Mouse (Mus musculus) midbrain, embryonic 13.5 days (tissue): Measurements from ENCODE around the gene Mcemp1. TPM values are rescaled to one million over a fixed set of nuclear protein-coding genes. Genes with fewer than 3 reads are reported as not detected.

Experiments
- ATAC-seq: fragments of 200-750 bp; cut with Nextera tagmentation; 2 replicates; pipeline ENCODE4 v1.8.0; 2017; ENCODE audit warnings: mild to moderate bottlenecking, moderate TSS enrichment, moderate library complexity
- H3K27ac ChIP-seq: fragments of 300-500 bp; sonication (generic); 2 replicates; pipeline ENCODE4 v1.5.1; 2015; ENCODE audit warnings: inconsistent platforms, mild to moderate bottlenecking, moderate library complexity
- H3K27me3 ChIP-seq: fragments of 300-500 bp; sonication (generic); 2 replicates; pipeline ENCODE4 v1.6.1; 2015; ENCODE audit warnings: mild to moderate bottlenecking, inconsistent platforms
- H3K36me3 ChIP-seq: fragments of 300-500 bp; sonication (generic); 2 replicates; pipeline ENCODE4 v1.6.1; 2015; ENCODE audit warnings: mild to moderate bottlenecking, inconsistent platforms
- H3K4me1 ChIP-seq: fragments of 300-500 bp; sonication (generic); replicated peaks from 2 replicates; pipeline ENCODE4 v1.6.1; 2015; ENCODE audit warnings: inconsistent platforms
- H3K4me2 ChIP-seq: fragments of 300-500 bp; sonication (generic); replicated peaks from 2 replicates; pipeline ENCODE4 v1.6.1; 2015; ENCODE audit warnings: moderate library complexity, mild to moderate bottlenecking, inconsistent platforms
- H3K4me3 ChIP-seq: fragments of 300-500 bp; sonication (generic); replicated peaks from 2 replicates; pipeline ENCODE4 v1.5.1; 2015; ENCODE audit warnings: mild to moderate bottlenecking, inconsistent platforms
- H3K9ac ChIP-seq: fragments of 300-500 bp; sonication (generic); replicated peaks from 2 replicates; pipeline ENCODE4 v1.6.1; 2015; ENCODE audit warnings: mild to moderate bottlenecking, inconsistent platforms
- H3K9me3 ChIP-seq: fragments of 300-500 bp; sonication (generic); 2 replicates; pipeline ENCODE4 v1.6.1; 2016; ENCODE audit warnings: mild to moderate bottlenecking, inconsistent platforms
- WGBS: fragments of 180-500 bp; shearing (Covaris S2); methylation state at CpG from one replicate; pipeline ENCODE4 v1.1.7; 2015; 5-methylcytosine and 5-hydroxymethylcytosine counted together
- polyA plus RNA-seq: library from polyadenylated mRNA; unstranded; fragments of >200 nt; fragmentation: Nextera tagmentation; extraction: Ambion mirVana; gene quantifications from 2 replicates; pipeline ENCODE4 v1.2.1, GENCODE M21; 2015

Mcemp1 gene
- polyA plus RNA-seq, 1 experiment from 2014 or later: not detected

- H3K9ac ChIP-seq: no peak overlapping the region
- no peak overlapping the region for H3K4me3 ChIP-seq
- H3K4me2 ChIP-seq: no peak overlapping the region
- no peaks in the 10 kb centered on the region for H3K27me3 ChIP-seq
- H3K4me1 ChIP-seq: no peaks in the 10 kb centered on the region
- ATAC-seq: no peak
- no peak overlapping the region for H3K27ac ChIP-seq
- WGBS: 73% methylated on average over 2 of the region's 2 CpGs
- no peaks in the 10 kb centered on the region for H3K36me3 ChIP-seq
- no peaks in the 10 kb centered on the region for H3K9me3 ChIP-seq
Measured at GRCm38 (mm10) chr8:3648268-3648667, 17.3 kb upstream of the Mcemp1 start.

GRCm38 (mm10) chr8:3648990-3649389 is 16.6 kb upstream of the Mcemp1 start:
- Histone ChIP-seq H3K36me3 (no peaks in the 10 kb centered on the region), H3K4me3 (no peak overlapping the region), H3K4me2 (no peak overlapping the region), H3K27me3 (no peaks in the 10 kb centered on the region), H3K9ac (no peak overlapping the region), H3K4me1 (no peaks in the 10 kb centered on the region), H3K9me3 (no peaks in the 10 kb centered on the region), H3K27ac (no peak overlapping the region)
- 48% methylated on average over 1 of the region's 1 CpGs for WGBS
- no peak for ATAC-seq

DNA sequence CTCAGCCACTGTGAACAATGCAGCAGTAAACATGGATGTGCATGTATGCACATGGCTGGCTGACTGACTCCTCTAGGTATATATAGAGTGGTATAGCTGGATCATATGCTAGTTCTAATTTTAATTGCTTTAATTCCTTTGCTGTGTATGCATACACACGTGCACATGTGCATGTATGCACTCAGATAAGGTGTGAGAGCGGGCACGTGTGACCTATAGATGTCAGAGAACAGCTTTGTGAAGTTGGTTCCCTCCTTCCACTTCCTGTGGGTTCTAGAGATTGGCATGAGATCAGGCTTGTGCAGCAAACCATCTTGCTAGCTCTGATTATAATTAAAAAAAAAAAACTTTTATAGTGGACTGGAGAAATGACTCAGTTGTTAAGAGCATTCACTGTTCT is 12.7 kb upstream of the Mcemp1 start:
- WGBS: 70% methylated on average over 3 of the region's 3 CpGs
- no peaks in the 10 kb centered on the region for H3K9me3 ChIP-seq
- H3K27ac ChIP-seq: no peak overlapping the region
- no peak overlapping the region for H3K4me2 ChIP-seq
- no peaks in the 10 kb centered on the region for H3K36me3 ChIP-seq
- no peak overlapping the region for H3K4me3 ChIP-seq
- peaks cover 9% of the 10 kb centered on the region for H3K4me1 ChIP-seq
- no peak for ATAC-seq
- no peaks in the 10 kb centered on the region for H3K27me3 ChIP-seq
- H3K9ac ChIP-seq: no peak overlapping the region

DNA sequence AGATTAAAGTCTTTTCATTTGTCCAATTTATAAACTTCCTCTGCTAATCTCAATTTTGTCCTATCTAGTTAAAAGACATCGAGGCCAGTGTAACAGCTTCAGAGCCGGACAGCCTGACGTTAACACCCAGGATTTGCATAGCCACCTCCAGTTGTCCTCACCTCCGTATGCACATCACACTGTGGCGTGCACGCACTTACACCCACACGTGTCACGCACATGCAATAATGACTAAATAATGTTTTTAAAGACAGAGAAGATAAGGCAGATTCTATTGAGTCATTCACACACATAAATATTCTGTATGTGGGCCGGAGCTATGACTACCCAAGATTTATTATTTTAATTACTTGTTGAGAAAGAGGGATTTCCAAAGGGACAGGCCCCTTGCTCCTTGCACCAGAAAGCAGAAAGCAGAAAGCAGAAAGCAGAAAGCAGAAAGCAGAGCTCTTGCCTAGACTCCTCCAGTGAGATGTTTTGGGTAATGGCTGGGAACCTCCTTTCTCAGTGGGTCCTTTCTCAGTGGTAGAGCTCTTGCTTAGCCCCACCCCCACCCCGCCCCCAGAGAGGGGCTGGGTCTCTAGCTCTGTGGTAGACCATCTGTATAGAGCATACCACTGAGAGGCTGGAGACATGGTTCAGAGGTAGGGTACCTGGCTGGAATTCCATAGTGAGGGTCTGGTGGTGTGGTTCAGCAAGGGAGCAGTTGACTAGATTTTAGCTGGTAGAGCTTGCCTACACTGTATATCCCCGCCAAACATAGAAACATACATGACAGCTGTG is 10.6 kb upstream of the Mcemp1 start:
- ATAC-seq: no peak
- no peak overlapping the region for H3K9ac ChIP-seq
- WGBS: 75% methylated on average over 11 of the region's 11 CpGs
- no peak overlapping the region for H3K4me3 ChIP-seq
- no peaks in the 10 kb centered on the region for H3K9me3 ChIP-seq
- no peaks in the 10 kb centered on the region for H3K27me3 ChIP-seq
- peaks cover 9% of the 10 kb centered on the region for H3K4me1 ChIP-seq
- no peak overlapping the region for H3K27ac ChIP-seq
- no peaks in the 10 kb centered on the region for H3K36me3 ChIP-seq
- no peak overlapping the region for H3K4me2 ChIP-seq

- ATAC-seq: no peak
- no peak within 1 kb of the TSS for H3K9ac ChIP-seq
- H3K4me2 ChIP-seq: no peak within 1 kb of the TSS
- no peak within 1 kb of the TSS for H3K4me3 ChIP-seq
- no peak within 1 kb of the TSS for H3K27ac ChIP-seq
- WGBS: 74% methylated on average over 3 of the region's 3 CpGs
- no peaks in the 10 kb centered on the region for H3K27me3 ChIP-seq
- no peaks in the 10 kb centered on the region for H3K36me3 ChIP-seq
- no peaks in the 10 kb centered on the region for H3K9me3 ChIP-seq
- H3K4me1 ChIP-seq: peaks cover 9% of the 10 kb centered on the region
Measured at GRCm38 (mm10) chr8:3655526-3655925, 10.0 kb upstream of the Mcemp1 start, which contains the start of gene Retn. Retn (plus strand) TSS chr8:3655770.

GRCm38 (mm10) chr8:3656725-3657381 is 8.7 kb upstream of the Mcemp1 start:
- no peak overlapping the region for H3K27ac ChIP-seq
- peak; percentile 58; the same call in 1 of the 2 replicates for ATAC-seq
- H3K9ac ChIP-seq: 0 out of 2 replicates have a peak overlapping the region, but pooled peaks have one; percentile 1
- H3K36me3 ChIP-seq: no peaks in the 10 kb centered on the region
- peak overlapping the region; percentile 29 for H3K4me2 ChIP-seq
- WGBS: 16% methylated on average over 7 of the region's 7 CpGs
- H3K9me3 ChIP-seq: no peaks in the 10 kb centered on the region
- peaks cover 9% of the 10 kb centered on the region for H3K4me1 ChIP-seq
- H3K27me3 ChIP-seq: no peaks in the 10 kb centered on the region
- no peak overlapping the region for H3K4me3 ChIP-seq

GRCm38 (mm10) chr8:3660889-3661288 is 4.7 kb upstream of the Mcemp1 start:
- no peaks in the 10 kb centered on the region for H3K27me3 ChIP-seq
- H3K4me2 ChIP-seq: no peak overlapping the region
- WGBS: 89% methylated on average over 8 of the region's 8 CpGs
- ATAC-seq: no peak
- H3K4me3 ChIP-seq: no peak overlapping the region
- H3K27ac ChIP-seq: no peak overlapping the region
- no peaks in the 10 kb centered on the region for H3K9me3 ChIP-seq
- H3K4me1 ChIP-seq: peaks cover 9% of the 10 kb centered on the region
- H3K9ac ChIP-seq: no peak overlapping the region
- H3K36me3 ChIP-seq: no peaks in the 10 kb centered on the region

GRCm38 (mm10) chr8:3664405-3664804 is 1.1 kb upstream of the Mcemp1 start:
- 70% methylated on average over 5 of the region's 5 CpGs for WGBS
- no peaks in the 10 kb centered on the region for H3K27me3 ChIP-seq
- H3K4me2 ChIP-seq: no peak overlapping the region
- H3K9me3 ChIP-seq: no peaks in the 10 kb centered on the region
- no peak overlapping the region for H3K9ac ChIP-seq
- no peak for ATAC-seq
- no peaks in the 10 kb centered on the region for H3K4me1 ChIP-seq
- H3K27ac ChIP-seq: no peak overlapping the region
- H3K4me3 ChIP-seq: no peak overlapping the region
- no peaks in the 10 kb centered on the region for H3K36me3 ChIP-seq

- Histone ChIP-seq H3K4me1 (no peaks in the 10 kb centered on the region; the same call in 1 of the 2 replicates), H3K4me3 (no peak overlapping the region), H3K27me3 (no peaks in the 10 kb centered on the region), H3K9me3 (no peaks in the 10 kb centered on the region), H3K9ac (no peak overlapping the region), H3K36me3 (no peaks in the 10 kb centered on the region), H3K4me2 (no peak overlapping the region), H3K27ac (no peak overlapping the region)
- ATAC-seq: no peak
- 87% methylated on average over 2 of the region's 2 CpGs for WGBS
Measured at GRCm38 (mm10) chr8:3670388-3670787, 4.8 kb downstream of the Mcemp1 start.

GRCm38 (mm10) chr8:3671980-3672491 is 6.5 kb downstream of the Mcemp1 start, which contains the start of gene Fcor:
Fcor (minus strand) TSS chr8:3672362.
- Histone ChIP-seq H3K4me1 (peaks cover 5% of the 10 kb centered on the region), H3K4me2 (peak within 1 kb of the TSS; percentile 53), H3K27ac (peak within 1 kb of the TSS; percentile 70), H3K9me3 (no peaks in the 10 kb centered on the region), H3K27me3 (no peaks in the 10 kb centered on the region), H3K36me3 (no peaks in the 10 kb centered on the region), H3K4me3 (peak within 1 kb of the TSS; percentile 47), H3K9ac (peak within 1 kb of the TSS; percentile 55)
- peak; percentile 88 for ATAC-seq
- under 1% methylated on average over 23 of the region's 23 CpGs for WGBS

- no peak overlapping the region for H3K27ac ChIP-seq
- H3K9me3 ChIP-seq: no peaks in the 10 kb centered on the region
- no peaks in the 10 kb centered on the region for H3K27me3 ChIP-seq
- H3K4me3 ChIP-seq: no peak overlapping the region
- H3K9ac ChIP-seq: no peak overlapping the region
- H3K36me3 ChIP-seq: peaks cover 10% of the 10 kb centered on the region
- no peak for ATAC-seq
- 54% methylated on average over 3 of the region's 3 CpGs for WGBS
- peaks cover 20% of the 10 kb centered on the region for H3K4me1 ChIP-seq
- H3K4me2 ChIP-seq: no peak overlapping the region
Measured at GRCm38 (mm10) chr8:3674671-3675070, 9.1 kb downstream of the Mcemp1 start.
